Mouse (Mus musculus) lung, embryonic 16.5 days (tissue): ENCODE data around the gene Srgap1. TPM values are rescaled to one million over a fixed set of nuclear protein-coding genes. Genes with fewer than 3 reads are reported as not detected.

Experiments
- ATAC-seq: fragments of 200-750 bp; cut with Nextera tagmentation; 2 replicates; pipeline ENCODE4 v1.8.0; 2017; ENCODE audit warnings: low read depth, mild to moderate bottlenecking, moderate library complexity
- H3K27ac ChIP-seq: fragments of 300-500 bp; sonication (generic); 2 replicates; pipeline ENCODE4 v1.5.1; 2014; ENCODE audit warnings: mild to moderate bottlenecking, control low read depth, low read length
- H3K27me3 ChIP-seq: fragments of 300-500 bp; sonication (generic); 2 replicates; pipeline ENCODE4 v1.6.1; 2014; ENCODE audit warnings: low read depth, low read length, mixed read lengths; ENCODE audit not compliant: control insufficient read depth, insufficient read depth
- H3K36me3 ChIP-seq: fragments of 300-500 bp; sonication (generic); 2 replicates; pipeline ENCODE4 v1.6.1; 2014; ENCODE audit warnings: low read length; ENCODE audit not compliant: control insufficient read depth, insufficient read depth
- H3K4me1 ChIP-seq: fragments of 300-500 bp; sonication (generic); replicated peaks from 2 replicates; pipeline ENCODE4 v1.6.1; 2014; ENCODE audit warnings: low read length, mixed read lengths; ENCODE audit not compliant: control insufficient read depth, insufficient read depth
- H3K4me2 ChIP-seq: fragments of 300-500 bp; sonication (generic); 2 replicates; pipeline ENCODE4 v1.6.1; 2014; ENCODE audit warnings: low read depth, low read length, control low read depth
- H3K4me3 ChIP-seq: fragments of 300-500 bp; sonication (generic); 2 replicates; pipeline ENCODE4 v1.5.1; 2014; ENCODE audit warnings: mild to moderate bottlenecking, low read length, control low read depth
- H3K9ac ChIP-seq: fragments of 300-500 bp; sonication (generic); 2 replicates; pipeline ENCODE4 v1.6.1; 2014; ENCODE audit warnings: low read length, control low read depth
- H3K9me3 ChIP-seq: fragments of 300-500 bp; sonication (generic); 2 replicates; pipeline ENCODE4 v1.6.1; 2016; ENCODE audit warnings: low read length; ENCODE audit not compliant: control insufficient read depth
- WGBS: fragments of 180-500 bp; shearing (Covaris S2); extraction: QIAGEN DNeasy Blood & Tissue Kit; methylation state at CpG from one replicate; pipeline ENCODE4 v1.1.7; 2014; 5-methylcytosine and 5-hydroxymethylcytosine counted together
- polyA plus RNA-seq: library from polyadenylated mRNA; unstranded; fragments of >200 nt; fragmentation: Nextera tagmentation; extraction: Ambion mirVana; gene quantifications from 2 replicates; pipeline ENCODE4 v1.2.1, GENCODE M21; 2015

Gene Srgap1
- polyA plus RNA-seq, 1 experiment from 2014 or later: 8.0 TPM

- ATAC-seq: no peak
- no peak overlapping the region for H3K4me2 ChIP-seq
- H3K4me3 ChIP-seq: no peak overlapping the region
- no peak overlapping the region for H3K9ac ChIP-seq
- no peaks in the 10 kb centered on the region for H3K27me3 ChIP-seq
- no peak overlapping the region for H3K27ac ChIP-seq
- H3K9me3 ChIP-seq: peaks cover 6% of the 10 kb centered on the region; the same call in 1 of the 2 replicates
- H3K36me3 ChIP-seq: no peaks in the 10 kb centered on the region; the same call in 1 of the 2 replicates
- H3K4me1 ChIP-seq: peaks cover 44% of the 10 kb centered on the region
- WGBS: 84% methylated on average over 5 of the region's 5 CpGs
Measured at GRCm38 (mm10) chr10:122020906-122021305, 26.2 kb downstream of the Srgap1 start.

- Histone ChIP-seq H3K27me3 (no peaks in the 10 kb centered on the region), H3K9ac (no peak overlapping the region), H3K4me2 (no peak overlapping the region), H3K36me3 (no peaks in the 10 kb centered on the region; the same call in 1 of the 2 replicates), H3K4me1 (peaks cover 44% of the 10 kb centered on the region), H3K4me3 (no peak overlapping the region), H3K27ac (no peak overlapping the region), H3K9me3 (peaks cover 6% of the 10 kb centered on the region; the same call in 1 of the 2 replicates)
- no peak for ATAC-seq
- WGBS: 42% methylated on average over 5 of the region's 5 CpGs
Measured at GRCm38 (mm10) chr10:122020255-122020654, 26.9 kb downstream of the Srgap1 start.

GRCm38 (mm10) chr10:122018594-122019048 is 28.5 kb downstream of the Srgap1 start:
- H3K9ac ChIP-seq: no peak overlapping the region

GRCm38 (mm10) chr10:122017743-122018142 is 29.4 kb downstream of the Srgap1 start:
- 58% methylated on average over 8 of the region's 8 CpGs for WGBS
- Histone ChIP-seq H3K36me3 (no peaks in the 10 kb centered on the region), H3K9ac (no peak overlapping the region), H3K4me3 (no peak overlapping the region), H3K27ac (no peak overlapping the region), H3K27me3 (no peaks in the 10 kb centered on the region), H3K4me1 (peaks cover 44% of the 10 kb centered on the region), H3K4me2 (no peak overlapping the region), H3K9me3 (no peaks in the 10 kb centered on the region)
- no peak for ATAC-seq

More at GRCm38 (mm10) chr10:122018594-122019048, 28.5 kb downstream of the Srgap1 start:
- Histone ChIP-seq H3K27me3 (no peaks in the 10 kb centered on the region), H3K27ac (peak overlapping the region; percentile 8), H3K9me3 (no peaks in the 10 kb centered on the region), H3K4me1 (peaks cover 44% of the 10 kb centered on the region), H3K36me3 (no peaks in the 10 kb centered on the region), H3K4me3 (no peak overlapping the region), H3K4me2 (peak overlapping the region; percentile 19)
- WGBS: 7% methylated on average over 10 of the region's 10 CpGs
- peak; percentile 94 for ATAC-seq

GRCm38 (mm10) chr10:122017063-122017462 is 30.1 kb downstream of the Srgap1 start:
- no peaks in the 10 kb centered on the region for H3K36me3 ChIP-seq
- no peaks in the 10 kb centered on the region for H3K27me3 ChIP-seq
- H3K4me3 ChIP-seq: no peak overlapping the region
- no peak overlapping the region for H3K4me2 ChIP-seq
- no peaks in the 10 kb centered on the region for H3K9me3 ChIP-seq
- H3K9ac ChIP-seq: no peak overlapping the region
- no peak overlapping the region; the same call in 1 of the 2 replicates for H3K27ac ChIP-seq
- peaks cover 44% of the 10 kb centered on the region for H3K4me1 ChIP-seq
- no peak for ATAC-seq
- 39% methylated on average over 5 of the region's 5 CpGs for WGBS

- ATAC-seq: no peak
- Histone ChIP-seq H3K9me3 (no peaks in the 10 kb centered on the region), H3K9ac (no peak overlapping the region), H3K36me3 (no peaks in the 10 kb centered on the region), H3K27me3 (no peaks in the 10 kb centered on the region), H3K4me2 (no peak overlapping the region), H3K4me3 (no peak overlapping the region), H3K4me1 (peaks cover 44% of the 10 kb centered on the region), H3K27ac (no peak overlapping the region)
- 65% methylated on average over 3 of the region's 3 CpGs for WGBS
Measured at GRCm38 (mm10) chr10:122016631-122017030, 30.5 kb downstream of the Srgap1 start.

GRCm38 (mm10) chr10:122012321-122012720 is 34.8 kb downstream of the Srgap1 start:
- Histone ChIP-seq H3K36me3 (no peaks in the 10 kb centered on the region), H3K27me3 (no peaks in the 10 kb centered on the region), H3K27ac (no peak overlapping the region), H3K4me2 (no peak overlapping the region), H3K4me1 (peaks cover 30% of the 10 kb centered on the region), H3K4me3 (no peak overlapping the region), H3K9me3 (no peaks in the 10 kb centered on the region), H3K9ac (no peak overlapping the region)
- ATAC-seq: no peak
- WGBS: 70% methylated on average over 6 of the region's 6 CpGs

- Histone ChIP-seq H3K36me3 (no peaks in the 10 kb centered on the region), H3K9ac (0 out of 2 replicates have a peak overlapping the region, but pooled peaks have one; percentile 9), H3K4me2 (peak overlapping the region; percentile 21), H3K27me3 (no peaks in the 10 kb centered on the region), H3K9me3 (no peaks in the 10 kb centered on the region), H3K4me1 (peaks cover 43% of the 10 kb centered on the region), H3K27ac (peak overlapping the region; percentile 85), H3K4me3 (no peak overlapping the region)
- peak; percentile 77 for ATAC-seq
- WGBS: 14% methylated on average over 12 of the region's 12 CpGs
Measured at GRCm38 (mm10) chr10:122008731-122009391, 38.3 kb downstream of the Srgap1 start.

GRCm38 (mm10) chr10:122008370-122008730 is 38.8 kb downstream of the Srgap1 start:
- peak overlapping the region; percentile 85 for H3K27ac ChIP-seq
- H3K36me3 ChIP-seq: no peaks in the 10 kb centered on the region
- peak overlapping the region; percentile 10; the same call in 1 of the 2 replicates for H3K4me2 ChIP-seq
- H3K9ac ChIP-seq: peak overlapping the region; percentile 17; the same call in 1 of the 2 replicates
- H3K27me3 ChIP-seq: no peaks in the 10 kb centered on the region
- WGBS: 28% methylated on average over 2 of the region's 2 CpGs
- peak; percentile 24; the same call in 1 of the 2 replicates for ATAC-seq
- no peak overlapping the region for H3K4me3 ChIP-seq
- peaks cover 43% of the 10 kb centered on the region for H3K4me1 ChIP-seq
- H3K9me3 ChIP-seq: no peaks in the 10 kb centered on the region
